Mouse (Mus musculus) retina, postnatal 1 day (tissue): ENCODE results near the gene Cdip1.
A peak's percentile ranks its signal among the peaks of the same experiment; 100 is the strongest.
"Not testable (repeated sequence)": the region's sequence is repeated elsewhere in the genome, so short reads cannot be mapped to it uniquely, and the experiment has no call there.

Experiments
- DNase-seq: peaks from one replicate; pipeline ENCODE4 v3.0.0-alpha.2; 2012

Cdip1 gene

DNA sequence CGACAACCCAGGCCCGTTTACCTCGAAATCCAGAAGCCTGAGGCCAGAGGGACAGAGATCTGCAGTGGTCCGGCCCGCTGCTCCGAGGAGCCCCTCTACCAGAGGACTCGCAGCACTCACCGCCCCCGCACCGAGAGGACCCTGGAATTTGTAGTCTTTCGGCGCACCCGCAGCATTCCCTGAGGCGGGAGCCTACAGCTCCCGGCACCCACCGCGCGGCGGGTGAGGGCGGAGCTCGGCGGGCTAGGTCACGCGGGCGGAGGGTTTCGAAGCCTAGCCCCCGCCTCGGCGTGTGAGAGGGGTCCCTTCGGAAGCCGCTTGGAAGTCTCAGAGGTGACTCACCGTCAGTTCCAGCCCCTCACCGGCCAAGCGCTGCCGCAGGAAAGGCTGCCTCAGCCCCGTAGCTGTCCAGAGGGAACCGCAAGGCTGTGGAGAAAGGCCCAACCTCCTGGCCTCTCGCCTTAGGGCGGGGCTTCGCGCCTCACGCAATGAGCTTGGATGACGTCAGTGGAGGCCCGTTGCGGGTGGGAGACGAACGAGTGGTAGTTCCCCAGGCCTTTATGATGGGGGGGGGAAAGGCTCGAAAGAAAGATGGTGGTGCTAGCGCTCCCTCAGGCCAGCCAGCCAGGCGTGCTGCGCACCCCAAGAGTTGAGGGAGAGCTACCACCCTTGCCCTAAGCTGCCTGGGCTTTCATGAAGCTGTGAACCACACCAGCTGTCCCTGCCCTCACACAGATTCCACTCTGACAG lies at the start of gene Cdip1:
Gene Cdip1, minus strand, starts transcription at position 483 of the 750 bp plus-strand sequence.
- DNase-seq, result peak; percentile 97

GRCm38 (mm10) chr16:4839552-4839951 lies 49.5 kb upstream of the Cdip1 start:
- no peak for DNase-seq

- no peak for DNase-seq
Measured at GRCm38 (mm10) chr16:4837631-4838030, 47.5 kb upstream of the Cdip1 start.

- DNase-seq, result no peak
Measured at GRCm38 (mm10) chr16:4835191-4835590, 45.1 kb upstream of the Cdip1 start, which contains the start of gene 4930562C15Rik. 4930562C15Rik (plus strand) TSS chr16:4835416.

GRCm38 (mm10) chr16:4833858-4834257 lies 43.8 kb upstream of the Cdip1 start:
- DNase-seq, result no peak

GRCm38 (mm10) chr16:4831650-4832419 lies 41.7 kb upstream of the Cdip1 start:
- DNase-seq, result no peak

- DNase-seq, result no peak
Measured at GRCm38 (mm10) chr16:4829271-4829900, 39.3 kb upstream of the Cdip1 start.

DNA sequence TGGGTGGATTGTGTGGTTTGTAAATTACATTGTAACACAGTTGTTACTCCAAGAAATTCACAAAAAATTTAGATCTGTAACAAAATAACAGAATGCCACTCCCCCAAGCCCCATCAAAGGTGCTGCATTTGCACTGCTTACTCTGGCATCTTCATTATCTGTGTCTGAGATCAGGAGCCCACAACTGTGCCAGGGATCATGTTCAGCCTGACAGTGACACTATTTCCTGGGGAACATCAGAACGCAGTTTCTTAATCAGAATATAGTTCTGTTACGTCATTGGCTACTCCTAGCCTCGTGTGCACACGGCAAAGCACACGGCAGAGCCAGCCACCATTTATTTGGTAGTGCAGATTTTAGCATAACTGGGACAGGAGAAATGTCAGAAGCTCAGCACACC lies 37.5 kb upstream of the Cdip1 start:
- DNase-seq, result no peak

DNA sequence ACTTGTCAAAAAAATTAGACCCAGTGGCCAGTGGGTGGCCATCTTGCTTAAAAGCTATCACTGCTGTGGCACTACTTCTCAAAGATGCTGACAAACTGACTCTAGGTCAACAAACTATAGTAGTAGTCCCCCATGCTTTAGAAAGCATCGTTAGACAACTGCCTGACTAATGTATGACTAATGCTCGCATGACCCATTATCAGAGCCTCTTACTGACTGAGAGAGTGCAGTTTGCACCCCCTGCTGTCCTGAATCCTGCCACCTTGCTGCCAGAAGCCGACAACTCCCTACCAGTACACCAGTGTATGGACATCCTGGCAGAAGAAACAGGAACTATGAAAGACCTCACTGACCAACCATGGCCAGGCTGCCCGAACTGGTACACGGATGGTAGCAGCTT lies 34.4 kb upstream of the Cdip1 start:
- DNase-seq, result not testable (repeated sequence)

- DNase-seq, result no peak
Measured at GRCm38 (mm10) chr16:4818349-4818748, 28.3 kb upstream of the Cdip1 start.

DNA sequence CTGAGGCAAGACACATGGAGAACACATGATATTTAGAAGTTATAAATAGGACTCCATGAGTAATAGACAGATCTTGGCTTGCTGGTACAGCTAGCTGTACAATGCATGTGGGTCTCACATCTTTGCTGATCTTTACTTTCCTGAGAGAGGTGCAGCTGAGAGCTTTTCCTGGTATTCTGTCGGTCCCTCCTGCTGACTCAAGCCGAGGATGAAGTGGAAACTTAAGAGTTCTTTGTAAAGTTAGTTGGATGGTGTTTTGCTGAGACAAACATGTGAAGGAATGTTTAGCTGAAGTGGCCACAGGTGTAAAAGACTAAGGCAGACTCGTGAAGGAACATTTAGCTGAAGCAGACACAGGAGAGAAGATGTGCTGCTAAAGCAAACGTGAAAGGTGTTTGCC lies 6.5 kb upstream of the Cdip1 start:
- no peak for DNase-seq

DNA sequence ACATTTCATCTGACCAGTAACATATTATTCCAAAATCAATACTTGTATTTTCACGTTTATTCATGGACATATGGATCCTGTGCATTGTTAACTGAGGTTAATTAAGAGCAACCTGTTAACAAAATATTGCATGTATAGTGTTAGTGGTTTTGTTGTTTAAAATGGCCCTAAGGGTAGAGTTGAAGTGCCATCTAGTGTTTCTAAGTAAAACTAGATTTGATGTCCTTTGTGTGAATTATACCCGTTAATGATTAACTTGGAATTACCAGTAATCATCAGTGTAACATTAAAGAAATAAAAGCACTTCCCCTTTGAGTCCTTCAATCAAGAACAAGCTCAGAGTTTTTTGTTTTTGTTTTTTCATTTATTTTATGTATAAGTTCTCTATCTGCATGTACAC lies 1.2 kb upstream of the Cdip1 start:
- no peak for DNase-seq

GRCm38 (mm10) chr16:4789311-4789768 lies 752 bp downstream of the Cdip1 start:
- no peak for DNase-seq

DNA sequence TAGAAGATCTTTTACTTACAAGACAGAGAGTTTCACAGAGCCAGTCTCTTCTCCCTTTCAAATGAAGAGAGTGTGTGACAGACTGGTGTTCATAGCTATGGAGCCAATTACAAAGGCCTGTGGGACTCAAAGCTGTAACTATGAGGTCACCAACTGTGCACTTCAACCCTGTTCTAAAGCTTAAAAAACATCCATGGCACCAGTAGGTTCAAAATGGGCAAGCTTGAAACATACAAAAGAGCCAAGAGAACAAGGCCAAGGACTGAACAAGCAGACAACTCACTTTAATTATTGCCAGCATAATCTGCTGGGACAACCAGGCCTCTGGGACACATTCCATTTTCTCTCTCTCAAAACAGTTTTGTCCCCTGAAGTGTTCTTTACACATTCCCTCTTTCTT lies 1.9 kb downstream of the Cdip1 start:
- DNase-seq, result no peak

- peak; percentile 44 for DNase-seq
Measured at GRCm38 (mm10) chr16:4785706-4786105, 4.4 kb downstream of the Cdip1 start.

- no peak for DNase-seq
Measured at GRCm38 (mm10) chr16:4782515-4782914, 7.6 kb downstream of the Cdip1 start.

DNA sequence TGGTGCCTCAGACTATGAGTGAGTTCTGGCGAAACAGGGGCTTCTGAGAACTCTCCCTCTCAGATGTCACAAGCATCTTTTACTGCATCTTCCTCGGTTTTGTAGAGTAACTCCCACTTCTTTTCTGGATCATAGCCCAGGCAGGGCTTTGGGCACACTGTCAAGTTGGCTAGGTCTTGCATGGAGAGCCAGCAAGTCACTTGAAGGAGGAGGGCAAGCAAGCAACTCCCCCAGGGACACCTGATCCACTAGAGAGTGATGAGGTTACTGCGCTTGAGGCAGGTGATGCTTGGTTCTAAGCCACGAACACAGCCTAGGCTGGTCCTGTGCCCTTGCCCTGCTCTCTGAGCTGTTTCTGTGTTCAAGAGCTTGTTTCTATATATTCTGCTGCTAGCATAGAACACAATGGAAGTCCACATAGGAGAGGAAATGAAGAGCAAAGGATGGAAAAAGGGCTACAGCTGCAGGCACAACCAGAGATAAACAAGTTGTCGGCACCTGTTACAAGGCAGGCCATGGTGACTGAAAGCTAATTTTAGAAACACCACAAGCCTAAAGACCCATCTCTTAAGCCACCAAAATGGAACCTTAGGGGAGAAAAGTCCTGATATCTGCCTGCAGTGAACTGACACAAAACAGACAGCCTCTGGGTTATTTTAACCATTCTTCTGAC lies 8.4 kb downstream of the Cdip1 start:
- DNase-seq, result no peak

GRCm38 (mm10) chr16:4778940-4779339 lies 11.2 kb downstream of the Cdip1 start:
- DNase-seq, result peak; percentile 30

DNA sequence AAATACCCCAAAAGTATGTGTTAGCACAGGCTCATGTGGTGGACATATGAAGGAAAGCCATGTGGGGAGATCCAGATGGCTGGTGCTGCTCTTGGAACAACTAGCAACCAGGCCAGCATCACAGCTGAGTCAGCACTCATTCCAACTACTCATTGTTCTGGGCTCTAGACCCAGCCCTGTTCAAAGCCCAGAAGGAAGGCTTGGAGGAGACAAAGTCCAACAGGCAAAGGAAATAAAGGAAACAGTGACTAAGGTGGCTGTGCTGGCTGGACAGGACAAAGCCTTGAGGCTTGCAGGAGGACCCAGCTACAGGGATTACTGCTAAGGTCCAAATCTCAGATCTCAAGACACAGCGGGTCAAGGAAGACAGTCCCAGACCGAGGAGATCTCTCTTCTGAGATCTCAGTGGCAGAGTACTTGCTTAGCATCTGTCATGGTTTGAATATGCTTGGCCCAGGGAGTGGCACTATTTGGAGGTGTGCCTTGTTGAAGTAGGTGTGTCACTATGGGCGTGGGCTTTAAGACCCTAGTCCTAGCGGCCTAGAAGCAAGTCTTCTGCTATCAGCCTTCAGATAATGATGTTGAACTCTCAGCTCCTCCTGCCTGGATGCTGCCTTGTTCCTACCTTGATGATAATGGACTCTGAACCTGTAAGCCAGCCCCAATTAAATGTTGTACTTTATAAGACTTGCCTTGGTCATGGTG lies 12.0 kb downstream of the Cdip1 start:
- no peak for DNase-seq

DNA sequence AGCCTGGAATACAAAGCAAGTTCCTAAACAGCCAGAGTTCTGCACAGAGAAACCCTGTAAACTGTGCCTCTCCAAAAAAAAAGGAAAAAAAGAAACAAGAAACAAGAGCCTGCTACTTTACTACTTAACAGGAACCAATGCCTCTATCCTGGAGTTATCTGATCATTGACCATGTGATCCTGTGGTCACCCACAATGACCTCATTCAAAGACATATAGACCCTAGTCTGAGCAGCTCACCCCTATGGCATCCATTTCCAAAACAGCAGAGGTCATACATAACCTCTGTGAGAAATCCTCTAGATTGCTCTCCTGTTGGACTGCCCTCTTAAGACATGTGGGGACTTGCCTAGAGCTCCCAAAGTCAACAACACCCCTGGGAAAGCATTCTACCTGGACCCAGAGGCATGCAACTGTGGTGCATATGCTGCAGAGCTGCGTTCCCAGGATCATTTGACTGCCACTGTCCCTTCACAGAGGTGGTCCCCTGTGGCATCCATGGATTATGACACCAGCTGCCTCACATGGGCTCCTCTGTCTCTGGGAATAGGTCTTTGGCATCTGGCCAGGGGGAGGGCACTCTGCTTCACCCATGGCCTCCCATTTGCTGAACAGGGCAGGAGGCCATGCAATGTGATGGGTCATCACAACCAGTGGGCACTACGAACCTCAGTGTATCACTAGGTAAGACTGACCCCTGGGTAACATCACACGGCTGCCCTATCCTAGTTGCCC lies 12.8 kb downstream of the Cdip1 start:
- DNase-seq, result peak; percentile 65

DNA sequence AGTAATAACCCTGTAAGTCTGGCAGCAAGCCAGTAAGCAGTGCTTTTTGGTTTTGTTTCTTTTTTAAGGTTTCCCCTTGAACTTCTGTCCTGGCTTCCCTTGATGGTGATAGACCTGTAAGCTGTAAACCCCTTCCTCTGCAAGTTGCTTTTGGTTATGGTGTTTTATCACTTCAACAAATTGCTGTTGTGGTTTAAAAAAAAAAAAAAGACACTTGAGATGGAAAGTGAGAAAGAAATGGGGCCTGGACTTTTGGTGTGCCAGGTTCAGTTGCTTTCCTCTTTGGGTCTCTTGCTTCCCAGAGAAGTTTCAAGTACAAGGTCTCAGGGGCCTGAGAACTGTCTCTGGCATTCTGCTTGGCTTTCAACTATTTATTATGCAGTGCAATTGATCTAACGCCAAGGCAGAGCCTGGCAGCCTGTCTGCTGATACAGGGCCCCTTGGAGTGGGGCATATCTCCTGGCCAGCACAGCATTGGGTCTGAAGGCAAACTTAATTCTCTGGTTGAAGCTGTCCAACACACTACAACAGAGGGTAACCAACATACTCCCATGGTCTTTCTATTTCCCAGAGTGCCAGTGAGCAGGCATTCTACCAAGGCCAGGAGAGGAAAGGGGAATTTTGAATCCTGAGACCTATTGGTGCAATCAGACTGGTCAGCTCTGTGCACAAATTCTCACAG lies 16.7 kb downstream of the Cdip1 start:
- no peak for DNase-seq
